Mouse (Mus musculus): ENCODE results near the gene Slbp.

Gene Slbp

DNA sequence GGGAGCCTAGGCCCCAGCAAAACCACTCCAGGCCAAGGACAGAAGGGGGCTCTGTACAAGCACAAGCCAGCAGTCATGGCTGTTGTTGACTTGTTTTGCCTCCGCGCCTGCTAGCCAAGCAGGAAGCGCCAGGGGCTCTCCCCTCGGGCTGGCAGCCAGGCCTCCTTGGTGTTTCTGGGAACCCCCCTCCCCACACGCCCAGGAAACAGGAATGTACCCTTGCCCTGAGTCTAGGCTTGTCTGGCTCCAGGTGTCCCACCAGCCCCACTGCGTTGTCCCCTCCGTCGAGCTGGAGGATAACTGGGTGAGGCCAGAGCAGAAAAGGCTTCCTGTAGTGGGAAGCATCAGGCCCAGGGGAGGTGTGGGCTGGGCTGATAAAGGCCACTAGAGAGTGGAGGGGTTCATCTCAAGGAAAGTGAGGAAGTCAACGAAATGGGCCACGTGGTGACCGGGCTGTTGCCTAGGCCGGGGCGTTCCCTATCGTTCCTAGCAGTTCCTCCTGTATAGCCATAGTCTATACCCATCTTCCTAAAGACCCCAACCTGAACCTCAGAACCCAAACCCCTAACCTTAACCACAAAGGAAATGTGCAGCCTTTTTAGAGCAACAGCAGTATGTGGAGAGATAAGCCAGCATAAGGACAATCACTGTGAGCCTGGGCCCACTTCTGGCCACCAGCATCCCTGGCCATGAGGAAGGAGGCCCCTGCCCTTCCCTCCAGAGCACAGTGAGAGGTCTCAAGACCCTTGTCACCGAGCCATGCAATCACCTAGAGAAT, 29.4 kb upstream of the Slbp start:
- in situ Hi-C loops (cut with MboI, MseI), result no loop called here

DNA sequence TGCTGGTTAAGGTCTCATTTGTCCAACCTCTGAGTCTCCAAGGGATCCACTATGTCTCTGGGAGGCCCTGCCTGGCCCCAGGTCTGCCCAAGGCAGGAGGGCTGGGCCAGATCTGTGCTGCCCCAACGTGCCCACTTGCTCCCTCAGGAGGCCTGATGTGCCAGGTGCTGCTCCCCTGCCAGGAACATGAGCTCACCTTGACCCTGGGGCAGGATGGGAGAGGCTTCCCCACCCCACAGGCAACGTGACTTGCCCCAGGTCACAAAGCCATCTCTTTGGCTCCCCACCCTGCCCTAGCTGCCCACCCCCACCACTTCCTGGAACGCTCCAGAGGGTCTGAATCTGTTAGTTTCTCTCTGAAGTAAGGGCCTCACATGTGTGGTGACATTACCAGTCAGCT, 28.7 kb upstream of the Slbp start:
- in situ Hi-C loops (cut with MboI, MseI), result no loop called here

DNA sequence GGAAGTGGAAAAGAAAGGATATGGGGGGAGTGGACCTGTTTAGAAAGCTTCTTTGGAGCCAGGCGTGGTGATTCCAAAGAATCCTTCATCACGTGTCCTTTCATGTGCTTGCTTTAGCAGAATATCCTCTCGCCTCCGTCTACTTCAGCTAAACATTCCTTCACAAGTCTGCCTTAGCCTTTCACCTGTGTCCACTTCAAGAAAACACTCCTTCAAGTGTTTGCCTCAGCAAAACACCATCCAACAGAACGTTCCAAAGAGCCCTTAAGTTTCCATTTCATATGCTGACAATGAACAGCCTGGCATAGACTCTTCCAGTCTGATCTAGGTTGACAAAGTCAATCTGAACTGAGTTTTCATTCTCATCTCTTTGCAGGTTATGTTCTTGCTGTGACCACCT, 25.9 kb upstream of the Slbp start:
- in situ Hi-C loops (cut with MboI, MseI), result no loop called here

DNA sequence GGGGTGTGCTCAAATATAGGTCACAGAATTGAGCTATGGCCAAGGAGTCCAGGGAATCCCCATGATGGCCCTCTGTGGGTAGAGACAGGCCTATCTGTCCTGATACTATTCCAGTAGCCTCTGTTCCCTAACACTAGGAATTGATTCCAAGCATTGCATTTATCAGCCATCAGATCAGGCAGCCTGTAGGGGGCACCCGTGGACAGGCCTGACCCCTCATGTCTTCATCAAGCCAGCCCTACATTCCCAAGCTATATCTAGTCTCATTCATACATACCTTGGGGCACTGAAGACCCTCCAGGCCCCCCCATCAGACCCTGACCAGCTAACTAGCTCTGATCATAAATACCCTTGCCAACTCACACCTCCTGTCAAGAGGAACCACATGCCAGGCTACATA, 23.6 kb upstream of the Slbp start:
- in situ Hi-C loops (cut with MboI, MseI), result no loop called here

DNA sequence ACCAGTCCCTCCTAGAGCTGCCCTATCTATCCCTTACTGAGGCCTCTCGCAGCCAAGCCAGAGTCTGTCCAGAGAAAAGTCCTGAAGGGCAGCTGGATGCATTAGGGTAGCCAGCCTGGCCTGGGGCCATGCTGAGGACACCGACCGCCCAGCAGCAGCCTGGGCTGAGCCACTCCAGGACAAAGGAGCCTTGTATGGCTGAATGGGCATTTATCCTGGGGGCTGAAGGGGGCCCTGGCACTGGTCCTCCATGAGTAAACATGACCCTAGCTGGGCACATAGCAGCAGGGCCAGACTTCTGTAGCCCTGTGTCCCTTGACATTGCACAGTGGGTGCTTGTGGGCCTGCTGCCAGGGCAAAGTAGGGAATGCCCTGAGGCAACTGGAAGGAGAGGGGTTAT, 22.1 kb upstream of the Slbp start:
- in situ Hi-C loops (cut with MboI, MseI), result loop anchor here in 1 of 2 experiments (25.0 kb wide), 1 partner anchor 1537 kb away; the partner anchor contains the start of gene Fosl2

DNA sequence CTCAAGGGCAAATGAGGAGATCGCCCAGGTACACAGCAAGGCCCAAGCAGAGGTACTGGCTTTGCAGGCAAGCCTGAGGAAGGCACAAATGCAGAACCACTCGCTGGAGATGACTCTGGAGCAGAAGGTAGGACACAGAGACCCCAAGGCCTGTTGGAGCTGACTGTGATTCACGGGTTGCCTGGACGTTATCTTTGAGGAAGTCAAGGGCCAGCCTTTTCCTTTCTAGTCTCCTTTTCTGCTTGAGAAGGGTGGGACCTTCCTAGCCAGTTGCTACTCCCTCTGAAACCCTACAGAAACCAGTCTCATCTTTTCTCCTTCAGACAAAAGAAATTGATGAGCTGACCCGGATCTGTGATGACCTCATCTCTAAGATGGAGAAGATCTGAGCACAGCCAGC, 19.3 kb upstream of the Slbp start:
- in situ Hi-C loops (cut with MboI, MseI), result loop anchor here in 1 of 2 experiments (25.0 kb wide), 1 partner anchor 1534 kb away; the partner anchor contains the start of gene Fosl2

DNA sequence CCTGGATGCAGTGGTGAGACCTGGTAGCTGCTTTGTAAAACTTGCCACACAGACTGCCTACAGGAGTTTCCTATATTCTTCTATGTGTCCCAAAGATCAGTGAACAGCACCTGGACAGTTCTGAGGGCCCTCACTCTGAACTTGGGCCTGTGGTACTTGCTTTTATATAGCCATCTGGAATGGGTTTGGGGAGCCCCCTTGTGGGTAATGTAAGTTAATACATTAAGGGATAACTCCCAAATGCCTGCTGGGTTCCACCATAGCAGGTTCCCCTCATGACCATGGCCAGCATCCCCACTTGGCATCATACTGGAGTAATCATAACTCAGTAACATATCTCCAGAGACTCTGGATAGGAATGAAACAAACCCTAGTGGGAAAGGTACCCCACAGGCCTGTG, 15.8 kb upstream of the Slbp start:
- in situ Hi-C loops (cut with MboI, MseI), result loop anchor here in 1 of 2 experiments (25.0 kb wide), 1 partner anchor 1531 kb away; the partner anchor contains the start of gene Fosl2

DNA sequence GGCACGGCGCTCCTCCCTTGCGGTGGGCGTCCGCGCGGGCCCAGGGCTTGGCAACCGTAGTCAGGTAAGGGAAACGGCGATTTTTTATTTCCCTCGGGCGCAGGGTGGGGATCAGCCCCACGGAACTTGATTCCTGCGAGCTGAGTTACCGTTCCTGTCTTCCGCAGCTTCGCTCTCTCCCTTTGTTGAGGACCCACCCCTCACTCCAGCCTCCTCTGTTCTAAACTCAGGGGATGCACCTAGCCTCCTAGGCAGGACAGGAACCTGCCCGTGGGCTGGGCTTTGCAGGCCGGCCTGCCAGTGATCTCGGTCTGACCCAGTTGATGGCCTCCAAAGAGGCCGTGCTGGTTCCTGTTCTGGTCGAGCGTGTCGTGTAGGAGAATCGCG, 6.3 kb upstream of the Slbp start:
- in situ Hi-C loops (cut with MboI, MseI), result loop anchor here in 1 of 2 experiments (5.0 to 25.0 kb wide), 3 partner anchors 279 to 1521 kb away; partner anchors contain the start of genes Add1, Fosl2 and Nelfa

DNA sequence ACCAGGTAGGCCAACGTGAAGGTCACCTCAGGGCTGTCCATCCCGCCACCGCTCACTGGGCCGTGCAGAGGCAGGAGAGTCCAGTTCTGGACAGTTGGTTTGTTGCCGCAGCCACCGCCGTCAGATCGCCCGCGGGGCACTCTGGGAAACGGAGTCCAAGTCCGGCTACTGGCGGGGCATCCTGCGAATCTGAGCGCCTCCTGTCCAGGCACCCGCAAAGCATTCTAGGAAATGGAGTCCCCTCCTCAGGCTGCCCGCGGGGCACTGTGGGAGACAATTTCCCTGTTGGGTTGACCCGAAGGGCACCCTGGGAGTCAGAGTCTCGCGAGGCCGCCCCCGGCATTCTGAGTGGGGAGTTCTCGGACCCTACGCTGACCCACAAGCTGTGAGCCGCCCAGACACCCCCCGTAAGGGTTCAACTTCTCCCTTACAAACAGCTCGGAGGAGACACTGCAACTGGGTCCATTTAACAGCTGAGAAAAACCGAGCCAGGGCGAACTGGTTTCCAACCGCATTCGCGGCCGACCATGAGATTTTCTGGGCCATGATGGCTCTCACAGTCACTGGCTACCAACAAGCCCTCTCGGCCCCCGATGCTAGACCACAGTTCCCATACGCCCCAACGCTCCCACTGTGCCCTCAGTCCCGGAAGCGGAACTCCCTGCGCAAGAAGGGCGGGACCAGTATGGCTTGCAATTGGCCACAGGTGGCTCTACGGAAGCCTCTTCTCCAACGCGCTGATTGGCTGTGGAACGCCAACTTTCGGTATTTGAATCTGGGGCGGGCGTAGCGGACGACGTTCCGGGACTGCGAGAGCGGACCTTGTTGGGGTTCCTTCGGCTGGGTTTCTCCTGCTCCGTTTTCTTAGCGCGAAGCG, 5.7 kb upstream of the Slbp start, which contains the start of the genes Tacc3 and Tmem129:
Gene Tacc3, plus strand, starts transcription at position 342 of the 877 bp plus-strand sequence.
Gene Tmem129, minus strand, starts transcription at position 630 of the 877 bp plus-strand sequence.
- in situ Hi-C loops (cut with MboI, MseI), result loop anchor here in 1 of 2 experiments (5.0 to 25.0 kb wide), 3 partner anchors 279 to 1521 kb away; partner anchors contain the start of genes Add1, Fosl2 and Nelfa

DNA sequence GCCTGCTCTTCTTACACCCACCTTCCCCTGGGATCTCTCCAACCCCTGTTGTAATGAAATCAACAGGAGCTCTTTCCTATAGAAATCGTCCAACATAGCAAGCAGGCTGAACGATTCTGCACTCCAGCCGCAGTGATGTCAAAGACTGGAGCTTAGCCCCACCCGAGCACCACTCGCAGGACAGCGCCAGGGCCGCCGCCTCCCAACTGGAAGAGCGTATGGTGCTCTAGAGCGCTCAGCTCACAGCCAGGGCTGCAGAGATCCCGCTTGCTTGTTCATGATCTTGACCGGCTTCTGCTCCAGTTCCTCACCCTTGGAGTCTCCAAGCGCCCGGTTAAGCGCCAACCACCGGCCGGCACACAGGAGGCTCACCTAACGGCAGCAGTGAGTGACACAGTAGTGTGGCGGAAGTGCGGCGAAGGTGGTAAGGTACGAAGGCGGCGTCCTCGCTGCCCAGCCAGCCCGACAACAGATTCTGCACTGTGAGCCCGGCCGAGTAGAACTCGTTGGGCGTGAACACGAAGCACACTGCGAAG, 4.9 kb upstream of the Slbp start:
- in situ Hi-C loops (cut with MboI, MseI), result loop anchor here in 1 of 2 experiments (5.0 to 25.0 kb wide), 3 partner anchors 280 to 1520 kb away; partner anchors contain the start of genes Add1, Fosl2 and Nelfa

DNA sequence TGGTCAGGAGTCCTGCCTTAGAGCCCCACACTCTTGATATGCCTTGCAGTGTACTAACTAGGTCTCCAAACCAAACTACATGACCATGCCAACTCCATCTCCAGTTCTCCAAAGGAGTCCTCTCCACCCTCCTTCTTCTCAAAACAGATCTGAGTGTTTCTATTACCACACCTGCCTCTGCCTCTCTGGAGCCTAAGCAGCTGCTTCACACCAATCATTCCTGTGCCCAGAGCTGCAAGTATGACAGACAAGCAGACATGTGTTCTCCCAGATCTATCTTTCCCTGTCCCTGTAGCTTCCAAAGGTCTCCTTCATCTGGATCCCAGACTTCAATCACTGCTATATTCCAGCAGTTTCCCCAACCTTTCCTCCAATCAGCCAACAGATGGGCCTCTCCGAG, 4.4 kb upstream of the Slbp start:
- in situ Hi-C loops (cut with MboI, MseI), result loop anchor here in 1 of 2 experiments (5.0 to 25.0 kb wide), 3 partner anchors 281 to 1519 kb away; partner anchors contain the start of genes Add1, Fosl2 and Nelfa

DNA sequence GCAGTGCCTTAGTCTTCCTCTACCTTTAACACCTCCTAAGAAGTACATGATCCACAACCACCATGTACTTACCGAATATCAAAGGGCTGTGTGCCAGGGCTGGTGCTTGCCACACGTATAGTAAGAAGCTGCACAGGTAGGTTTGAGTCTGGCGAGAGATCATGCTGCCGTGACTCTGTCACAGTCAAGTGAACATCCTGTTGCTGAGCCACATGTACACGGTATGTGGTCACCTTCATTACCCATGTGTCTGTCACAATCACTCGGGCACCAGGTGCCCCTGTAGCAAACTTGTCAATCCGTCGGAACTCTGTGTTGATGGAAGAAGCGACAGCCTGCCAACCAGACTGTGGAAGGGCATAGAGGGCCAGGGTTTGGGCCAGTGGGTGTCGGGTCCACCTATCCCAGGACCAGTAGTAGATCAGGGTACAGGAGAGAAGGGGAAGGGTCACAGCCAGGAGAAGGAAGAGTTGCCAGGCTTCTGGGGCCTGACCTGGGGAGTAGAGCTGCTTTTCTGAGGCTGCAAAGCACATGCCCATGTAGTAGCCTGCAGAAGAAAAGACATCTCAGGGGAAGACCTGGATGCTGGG, 3.0 kb upstream of the Slbp start:
- in situ Hi-C loops (cut with MboI, MseI), result loop anchor here in 1 of 2 experiments (5.0 to 25.0 kb wide), 3 partner anchors 282 to 1518 kb away; partner anchors contain the start of genes Add1, Fosl2 and Nelfa

DNA sequence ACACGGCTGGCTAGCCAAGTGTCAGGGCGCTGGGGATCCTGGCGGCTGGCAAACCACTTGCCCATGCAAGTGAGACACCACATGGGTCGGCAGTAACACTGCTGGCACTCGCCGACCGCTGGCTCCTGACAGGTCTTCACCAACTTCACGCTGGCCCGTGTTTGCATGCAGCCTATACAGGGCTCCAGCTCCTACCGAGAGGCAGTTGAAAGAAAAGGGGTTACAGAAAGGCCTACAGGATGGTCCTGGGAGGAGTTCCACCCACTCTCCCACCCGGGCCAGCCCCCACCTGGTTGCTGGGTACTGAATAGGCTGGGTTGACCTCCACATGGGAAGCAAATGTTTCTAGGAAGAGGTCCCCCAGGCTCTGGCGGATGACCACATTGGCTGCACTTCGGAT, 2.0 kb upstream of the Slbp start:
- in situ Hi-C loops (cut with MboI, MseI), result loop anchor here in 1 of 2 experiments (10.0 to 25.0 kb wide), 2 partner anchors 920 to 1517 kb away; partner anchors contain the start of genes Add1 and Fosl2

DNA sequence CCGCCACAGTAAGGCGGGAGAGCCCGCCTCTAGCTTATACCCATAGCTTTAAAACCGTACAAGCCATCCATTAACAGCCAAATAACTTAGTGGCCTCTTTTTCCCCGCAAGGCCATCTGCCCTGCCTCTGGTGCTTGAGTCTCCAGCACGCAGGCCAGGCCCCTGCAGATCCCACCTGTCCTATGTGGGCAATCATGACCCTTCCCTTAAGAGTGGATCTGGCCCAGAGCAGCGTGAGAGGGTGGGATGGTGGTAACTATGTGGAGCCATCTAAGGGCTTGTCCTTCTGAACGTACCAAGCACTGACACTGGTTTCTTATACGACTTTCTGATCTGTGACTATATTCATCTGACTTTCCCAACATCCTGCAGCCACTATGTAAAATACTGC, 404 bp upstream of the Slbp start:
- in situ Hi-C loops (cut with MboI, MseI), result loop anchor here in 1 of 2 experiments (10.0 to 25.0 kb wide), 2 partner anchors 922 to 1515 kb away; partner anchors contain the start of genes Add1 and Fosl2

DNA sequence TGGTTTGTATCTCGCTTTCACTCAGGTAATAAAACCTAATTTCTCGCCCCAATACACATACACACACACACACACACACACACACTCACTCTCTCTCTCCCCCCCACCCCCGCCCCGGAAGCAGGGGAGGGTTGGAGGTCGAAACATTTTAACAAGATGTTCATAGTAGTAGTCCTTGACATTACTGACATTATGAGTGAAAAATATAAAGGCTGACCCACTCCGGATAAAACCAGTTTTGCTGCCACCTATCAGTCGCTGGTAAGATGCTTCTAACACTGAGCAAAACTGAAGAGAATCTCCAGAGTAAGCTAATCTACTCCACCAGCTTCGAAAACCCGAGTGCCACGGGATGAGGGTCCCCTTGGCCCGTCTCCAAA, 843 bp downstream of the Slbp start:
- in situ Hi-C loops (cut with MboI, MseI), result loop anchor here in 1 of 2 experiments (10.0 to 25.0 kb wide), 2 partner anchors 923 to 1514 kb away; partner anchors contain the start of genes Add1 and Fosl2

DNA sequence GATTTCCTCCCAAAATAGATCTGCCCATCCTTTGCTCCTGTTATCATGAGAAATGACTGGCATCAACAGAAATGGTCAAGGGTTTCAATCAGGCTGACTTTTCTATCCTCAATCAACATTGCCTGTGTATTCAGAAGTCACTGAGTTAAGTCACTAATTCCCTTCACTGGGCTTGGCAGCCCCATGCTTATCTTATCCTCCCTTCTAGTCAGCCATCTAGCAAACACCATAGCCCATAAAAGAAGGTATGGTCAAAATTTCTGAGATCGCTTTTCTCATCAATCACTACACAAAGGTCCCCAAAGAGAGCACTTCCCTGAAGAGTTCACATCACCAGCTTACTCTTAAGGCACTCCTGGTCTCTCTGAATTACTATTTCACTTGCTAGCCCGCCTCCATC, 1.4 kb downstream of the Slbp start:
- in situ Hi-C loops (cut with MboI, MseI), result loop anchor here in 1 of 2 experiments (10.0 to 25.0 kb wide), 2 partner anchors 924 to 1514 kb away; partner anchors contain the start of genes Add1 and Fosl2

DNA sequence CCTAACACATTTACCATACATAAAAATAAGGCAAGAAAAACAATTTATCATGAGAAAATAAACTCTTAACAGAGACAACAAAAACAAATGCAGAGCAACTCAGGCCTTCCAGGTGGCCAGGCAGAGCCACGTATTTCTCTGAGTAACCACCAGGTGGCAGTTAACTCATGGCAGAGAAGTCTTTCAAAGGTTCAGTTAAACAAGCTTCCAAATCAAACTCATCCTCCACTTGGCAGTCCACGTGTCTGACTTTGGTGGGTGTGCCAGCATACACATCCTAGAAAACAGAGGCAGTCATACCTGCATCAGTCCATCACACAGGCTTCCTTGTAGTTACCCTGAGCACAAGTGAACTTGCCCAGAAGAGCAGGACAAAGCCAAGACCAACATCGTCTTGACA, 11.7 kb downstream of the Slbp start:
- in situ Hi-C loops (cut with MboI, MseI), result loop anchor here in 1 of 2 experiments (10.0 kb wide), 1 partner anchor 994 kb away; the partner anchor contains the start of gene Mfsd10

DNA sequence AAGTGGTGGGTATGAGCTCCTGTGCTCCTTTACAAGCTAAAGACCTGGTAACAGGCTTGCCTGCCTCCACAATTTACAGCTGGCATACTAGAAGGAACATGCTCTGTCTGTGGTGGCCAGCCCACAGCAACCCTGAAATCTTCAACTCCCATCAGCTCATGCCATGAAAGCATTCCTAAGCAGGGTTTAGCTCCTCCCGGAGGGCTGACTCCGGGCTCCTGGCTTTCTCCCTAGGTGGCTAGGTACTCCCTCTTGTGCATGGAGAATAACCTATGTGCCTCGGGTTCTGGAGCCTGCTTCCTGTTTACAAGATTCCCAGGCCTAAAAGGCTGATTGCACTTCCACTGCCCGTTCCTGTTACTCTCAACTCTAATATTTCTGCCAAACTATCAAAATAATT, 13.5 kb downstream of the Slbp start:
- in situ Hi-C loops (cut with MboI, MseI), result no loop called here

DNA sequence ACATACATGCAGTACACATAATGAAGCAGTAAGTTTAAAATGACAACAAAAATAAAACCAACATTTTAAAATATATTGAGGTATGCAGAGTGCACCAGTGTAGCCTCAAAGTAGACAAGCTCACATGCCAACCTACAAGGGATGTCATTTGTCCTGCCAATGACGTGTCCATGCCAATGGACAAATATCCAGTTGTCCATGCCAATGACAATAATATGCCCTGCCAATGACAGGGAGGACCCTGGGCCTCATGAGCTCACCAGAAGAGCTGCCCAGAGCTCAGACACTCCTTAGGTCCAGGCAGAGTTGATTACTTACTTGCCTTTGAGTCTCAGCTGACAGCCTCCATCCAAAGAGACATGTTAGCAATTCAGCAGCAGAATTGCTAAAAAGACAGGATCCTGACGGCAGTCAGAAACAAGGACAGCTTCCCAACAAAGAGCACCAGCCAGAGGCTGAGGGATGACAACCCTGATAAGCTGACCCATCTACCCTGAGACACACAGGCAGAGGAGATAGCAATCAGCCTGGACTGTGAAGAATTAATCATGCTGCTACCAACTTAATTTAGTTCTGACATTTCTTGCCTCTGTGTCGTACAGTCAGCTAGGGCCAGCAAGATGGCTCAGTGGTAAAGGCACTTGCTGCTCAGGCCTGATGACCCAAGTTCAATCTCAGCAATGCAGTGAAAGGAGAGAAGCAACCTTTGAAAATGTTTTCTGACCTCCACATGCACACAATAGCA, 14.6 kb downstream of the Slbp start:
- in situ Hi-C loops (cut with MboI, MseI), result no loop called here

DNA sequence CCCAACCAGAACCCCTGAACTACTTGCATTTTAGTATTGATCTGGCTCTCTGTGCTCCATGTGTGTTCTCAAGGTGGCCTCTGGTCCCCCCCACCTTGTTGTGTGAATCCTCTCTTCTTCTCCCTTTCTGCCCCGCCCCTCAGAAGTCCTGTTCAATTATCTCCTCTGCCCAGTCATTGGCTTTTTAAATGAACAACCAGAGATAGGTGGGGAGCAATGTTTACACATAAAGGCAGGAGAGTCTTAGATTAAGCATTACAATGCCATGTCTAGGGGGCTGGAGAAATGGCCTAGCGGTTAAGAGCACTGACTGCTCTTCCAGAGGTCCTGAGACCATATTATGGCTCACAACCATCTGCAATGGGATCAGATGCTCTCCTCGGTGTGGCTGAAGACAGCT, 17.0 kb downstream of the Slbp start:
- in situ Hi-C loops (cut with MboI, MseI), result no loop called here
